Mouse (Mus musculus): Measurements from ENCODE around the gene Pold3. TPM values are rescaled to one million over a fixed set of nuclear protein-coding genes. Genes with fewer than 3 reads are reported as not detected.

Pold3 gene
- 10 to 100 TPM; 33.3 to 37.1 (median 35.6) TPM for total RNA-seq (2022)

- peak; percentile 97 to 100 for DNase-seq (ENCODE audit: low spot score in 2 of 2)
These were observed at the start of gene Pold3 for GRCm38 (mm10) chr7:100121376-100121789. TSS of gene Pold3 (minus strand) at chr7:100121565.

GRCm38 (mm10) chr7:100170756-100171155 is 49.4 kb upstream of the Pold3 start:
- DNase-seq (ENCODE audit: low spot score in 2 of 2): no peak

GRCm38 (mm10) chr7:100168654-100169053 is 47.3 kb upstream of the Pold3 start:
- no peak for DNase-seq (ENCODE audit: low spot score in 2 of 2)

DNA sequence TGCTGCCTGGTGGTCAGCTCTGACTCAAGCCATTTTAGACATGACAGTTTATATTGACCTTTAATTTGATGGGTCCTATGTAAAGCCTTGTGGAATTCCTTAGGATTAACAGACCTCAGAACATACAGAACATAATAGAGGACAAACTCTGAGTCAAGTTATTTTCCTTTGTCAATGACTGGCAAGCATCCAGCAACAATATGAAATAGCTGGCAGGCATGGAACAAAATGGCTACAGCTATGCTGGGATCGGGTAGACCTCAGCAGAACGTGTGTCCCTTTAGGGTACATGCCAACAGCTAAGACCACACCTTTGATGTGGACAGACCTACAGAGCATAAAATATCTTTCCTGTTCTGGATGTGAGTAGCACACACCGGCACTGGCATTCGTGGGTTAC is 42.1 kb upstream of the Pold3 start:
- DNase-seq (ENCODE audit: low spot score in 2 of 2): no peak

- DNase-seq (ENCODE audit: low spot score in 2 of 2): no peak
These were observed 38.6 kb upstream of the Pold3 start for GRCm38 (mm10) chr7:100160006-100160405.

- peak; percentile 82 to 90 for DNase-seq (ENCODE audit: low spot score in 2 of 2)
These were observed 37.9 kb upstream of the Pold3 start, which contains the start of gene Lipt2 for GRCm38 (mm10) chr7:100159105-100159841. TSS of gene Lipt2 (plus strand) at chr7:100159277.

DNA sequence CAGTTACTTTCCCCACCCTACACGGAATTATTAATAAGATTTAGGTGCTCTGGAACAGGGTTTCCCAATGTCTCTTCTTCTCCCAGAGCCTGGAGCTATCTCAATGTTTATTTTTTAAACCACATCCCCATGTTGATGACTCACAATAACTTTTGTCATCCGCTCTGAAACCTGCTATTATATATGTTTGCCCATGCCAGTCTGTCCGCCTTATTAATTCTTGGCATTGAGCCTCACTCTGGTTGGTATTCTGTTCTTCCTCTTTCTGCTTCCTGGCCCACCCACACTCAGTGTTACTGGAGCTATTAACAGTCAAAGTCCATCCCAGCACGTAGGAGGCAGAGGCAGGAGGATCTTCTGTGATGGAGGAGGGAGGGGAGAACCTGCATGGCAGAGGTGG is 36.3 kb upstream of the Pold3 start:
- DNase-seq (ENCODE audit: low spot score in 2 of 2): no peak

GRCm38 (mm10) chr7:100150626-100151025 is 29.3 kb upstream of the Pold3 start:
- DNase-seq (ENCODE audit: low spot score in 2 of 2): no peak

- DNase-seq (ENCODE audit: low spot score in 2 of 2): no peak
These were observed 28.7 kb upstream of the Pold3 start for GRCm38 (mm10) chr7:100150086-100150485.

- DNase-seq (ENCODE audit: low spot score in 2 of 2): no peak
These were observed 27.2 kb upstream of the Pold3 start for GRCm38 (mm10) chr7:100148586-100148985.

- DNase-seq (ENCODE audit: low spot score in 2 of 2): no peak
These were observed 19.2 kb upstream of the Pold3 start for GRCm38 (mm10) chr7:100140591-100140990.

DNA sequence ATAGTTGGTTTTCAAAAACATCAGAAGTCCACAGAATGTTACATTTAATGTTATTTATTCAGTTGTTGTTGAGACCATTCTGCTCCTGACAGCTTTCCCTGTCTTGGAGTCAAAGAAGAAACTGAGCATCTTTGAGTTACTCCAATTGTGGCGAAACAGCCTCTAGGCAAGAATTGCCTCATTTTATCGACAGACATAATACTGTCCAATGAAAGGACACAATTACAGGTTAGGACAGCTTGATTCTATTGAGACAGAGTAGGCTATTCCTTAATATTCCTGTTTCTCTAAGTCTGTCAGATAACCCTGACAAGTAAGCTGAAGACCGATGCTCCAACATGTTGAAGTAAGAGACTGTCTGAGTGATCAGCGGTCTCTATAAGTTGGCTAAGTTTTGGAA is 16.7 kb upstream of the Pold3 start:
- DNase-seq (ENCODE audit: low spot score in 2 of 2): no peak

- DNase-seq (ENCODE audit: low spot score in 2 of 2): no peak
These were observed 15.7 kb upstream of the Pold3 start for GRCm38 (mm10) chr7:100137038-100137437.

DNA sequence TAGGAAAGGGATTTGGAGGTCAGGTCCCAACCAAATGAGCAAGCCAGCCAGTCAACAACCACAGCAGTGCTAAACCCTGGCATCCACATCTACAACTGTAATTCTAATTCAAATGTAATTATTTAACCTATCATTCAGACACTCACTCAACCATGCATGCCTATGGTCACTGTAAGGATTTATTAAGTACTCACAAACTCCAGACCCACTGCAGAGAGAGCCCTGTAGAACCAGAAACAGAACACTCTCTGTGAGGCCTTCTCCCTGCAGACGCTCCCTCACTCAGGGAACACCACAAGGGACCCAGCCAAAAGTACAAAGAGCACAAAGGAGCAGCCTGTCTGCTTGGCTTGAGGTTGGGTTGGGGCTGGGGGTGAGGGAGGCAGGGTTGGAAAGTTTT is 11.0 kb upstream of the Pold3 start:
- no peak for DNase-seq (ENCODE audit: low spot score in 2 of 2)

DNA sequence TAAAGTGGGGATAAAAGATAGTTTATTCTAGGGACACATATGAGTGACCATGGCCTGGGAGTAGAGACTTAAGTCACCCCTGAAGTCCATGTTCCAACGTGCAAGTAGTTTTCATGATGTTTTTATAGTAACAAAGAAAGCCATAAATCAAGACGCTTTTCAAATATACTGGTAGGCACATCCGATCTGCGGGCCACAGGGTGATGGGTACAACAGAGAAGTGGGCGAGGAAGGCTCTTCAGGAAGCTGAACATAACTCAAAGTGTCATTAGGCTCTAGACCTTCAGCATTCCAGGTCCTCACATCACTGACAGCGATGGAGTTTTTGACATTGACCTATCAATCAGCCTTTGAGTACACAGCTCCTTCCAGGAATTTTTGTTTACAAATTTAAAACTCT is 9.2 kb upstream of the Pold3 start:
- DNase-seq (ENCODE audit: low spot score in 2 of 2): no peak

- DNase-seq (ENCODE audit: low spot score in 2 of 2): no peak
These were observed 7.1 kb upstream of the Pold3 start for GRCm38 (mm10) chr7:100128262-100129041.

DNA sequence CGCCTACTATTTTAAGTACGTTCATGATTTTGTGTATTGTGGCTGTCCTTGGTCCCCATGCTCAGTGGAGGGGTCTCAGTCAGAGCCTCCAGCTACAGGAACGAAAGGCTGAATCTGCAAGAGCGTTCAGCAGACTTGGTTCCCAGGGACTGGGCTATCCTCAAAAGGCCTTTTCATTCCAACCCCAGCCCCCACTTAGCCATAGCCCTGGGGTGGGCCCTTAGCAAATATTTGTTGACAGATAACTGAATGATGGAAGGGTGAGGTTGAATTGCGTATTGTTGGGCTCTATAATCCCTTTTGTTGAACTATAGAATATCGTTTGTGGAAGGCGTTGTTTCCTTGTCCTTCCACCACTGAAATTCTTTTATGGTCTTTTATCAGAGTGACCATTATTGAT is 5.1 kb upstream of the Pold3 start:
- DNase-seq (ENCODE audit: low spot score in 2 of 2): no peak

DNA sequence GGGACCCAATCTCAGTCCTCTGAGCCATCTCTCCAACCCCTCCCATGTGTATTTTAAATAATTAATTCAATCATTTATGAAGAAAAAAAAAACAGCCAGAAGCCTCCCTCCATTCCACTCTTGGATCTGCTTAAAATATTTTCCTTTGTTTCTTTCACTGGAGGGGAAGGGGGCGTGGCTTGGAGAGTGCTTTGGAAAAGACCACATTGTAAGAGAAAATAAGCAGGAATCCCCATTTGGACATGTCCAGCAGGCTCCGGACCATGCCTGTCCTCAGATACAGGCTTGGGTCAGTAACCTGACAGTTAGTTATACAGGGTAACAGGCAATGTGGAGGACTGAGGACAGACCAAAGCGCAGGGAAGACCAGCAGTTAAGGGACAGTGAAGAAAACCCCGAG is 3.8 kb upstream of the Pold3 start:
- DNase-seq (ENCODE audit: low spot score in 2 of 2): no peak

- no peak for DNase-seq (ENCODE audit: low spot score in 2 of 2)
These were observed 2.8 kb upstream of the Pold3 start for GRCm38 (mm10) chr7:100124211-100124610.

GRCm38 (mm10) chr7:100123486-100123885 is 2.1 kb upstream of the Pold3 start:
- no peak for DNase-seq (ENCODE audit: low spot score in 2 of 2)

- no peak for DNase-seq (ENCODE audit: low spot score in 2 of 2)
These were observed 539 bp downstream of the Pold3 start for GRCm38 (mm10) chr7:100120791-100121261.

GRCm38 (mm10) chr7:100114279-100114678 is 7.1 kb downstream of the Pold3 start:
- DNase-seq (ENCODE audit: low spot score in 2 of 2): no peak

- no peak for DNase-seq (ENCODE audit: low spot score in 2 of 2)
These were observed 7.5 kb downstream of the Pold3 start for GRCm38 (mm10) chr7:100113821-100114220.

Data from left cerebral cortex, adult 8-10 months (tissue).